Mouse (Mus musculus) left cerebral cortex, postnatal 14 days (tissue): ENCODE data around the gene Fnip2. TPM values are rescaled to one million over a fixed set of nuclear protein-coding genes. Genes with fewer than 3 reads are reported as not detected.

Experiments
- DNase-seq, 2 experiments: peaks; one replicate each; pipeline ENCODE4 v3.0.0; 2021 to 2022; ENCODE audit warnings: low spot score in 2 of 2, mixed read lengths in 1 of 2
- intact Hi-C: fragments of 180-260 bp; cut with DNase I; formaldehyde crosslinking; loops from one replicate; pipeline ENCODE4 v1.15.1; 2025
- total RNA-seq, 2 experiments: library from RNA; stranded (reverse); gene quantifications; 2 replicates each; pipeline ENCODE4 v1.2.3; 2021

Gene Fnip2
- total RNA-seq, 2 experiments from 2014 or later, result 16.5 to 20.9 TPM

DNA sequence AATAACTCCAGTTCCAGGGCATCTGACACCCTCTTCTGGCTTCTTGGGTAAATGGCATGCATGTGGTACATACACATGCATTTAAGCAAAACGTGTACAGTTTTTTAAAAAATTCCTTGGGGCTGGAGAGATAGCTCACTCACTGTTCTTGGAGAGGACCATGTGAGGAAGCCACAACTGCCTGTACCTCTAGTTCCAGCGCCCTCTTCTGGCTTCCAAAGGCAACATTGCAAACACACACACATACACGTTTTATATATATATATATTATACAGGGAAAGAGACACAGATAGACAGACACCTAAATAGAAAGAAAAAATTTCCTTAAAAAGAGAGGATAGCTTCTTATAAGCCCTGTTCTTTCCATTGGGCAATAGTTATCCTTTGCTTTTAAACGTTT is 123.7 kb downstream of the Fnip2 start:
- intact Hi-C loops, result no loop called here
- DNase-seq, result no peak

DNA sequence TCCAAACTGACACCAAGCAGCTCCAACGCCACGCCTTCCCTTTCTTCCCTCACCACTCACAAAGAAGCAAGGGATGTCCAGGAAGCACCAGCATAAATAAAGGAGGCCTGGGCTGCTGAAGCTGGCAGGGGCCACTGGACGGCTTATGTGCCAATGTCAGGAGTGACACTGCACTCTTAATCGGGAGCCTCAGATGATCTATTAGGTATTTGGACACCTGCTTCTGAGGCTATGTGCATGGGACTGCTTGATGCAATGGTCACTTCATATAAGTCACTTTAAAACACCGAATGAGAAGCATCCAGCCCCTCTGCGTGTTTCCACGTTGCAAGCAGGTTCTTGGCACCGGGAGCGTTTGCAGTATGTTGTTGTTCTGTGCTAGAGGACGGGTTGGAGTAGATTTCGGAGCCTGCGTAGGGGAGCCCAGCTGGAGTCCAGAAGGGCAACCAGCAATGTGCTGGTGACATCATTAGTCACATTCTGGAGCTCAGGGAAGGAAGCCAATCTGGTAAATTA is 126.6 kb downstream of the Fnip2 start:
- intact Hi-C loops, result no loop called here
- peak in 1 of 2 experiments; percentile 42 for DNase-seq

DNA sequence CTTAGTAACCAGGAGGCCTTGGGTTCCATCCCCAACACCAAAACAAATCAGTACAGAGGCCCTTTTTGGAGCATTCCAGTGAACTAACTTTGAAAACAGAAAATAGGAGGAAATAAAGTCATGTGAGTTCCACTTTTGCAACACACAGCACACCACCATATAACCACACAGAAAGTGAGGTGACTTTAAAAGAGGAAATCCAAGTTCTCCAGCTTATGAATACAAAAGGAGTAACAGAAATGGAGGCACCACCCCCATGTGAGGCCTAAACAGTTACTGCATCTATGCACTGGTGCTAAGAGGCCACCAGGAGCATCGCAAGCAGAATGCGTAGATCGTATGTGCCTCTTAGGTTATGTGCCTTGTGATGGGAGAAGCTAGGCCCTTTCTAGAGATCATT is 129.3 kb downstream of the Fnip2 start:
- intact Hi-C loops, result loop anchor here (5.0 kb wide), 3 partner anchors 126 to 216 kb away; partner anchors contain the start of gene Rapgef2
- DNase-seq, result no peak

DNA sequence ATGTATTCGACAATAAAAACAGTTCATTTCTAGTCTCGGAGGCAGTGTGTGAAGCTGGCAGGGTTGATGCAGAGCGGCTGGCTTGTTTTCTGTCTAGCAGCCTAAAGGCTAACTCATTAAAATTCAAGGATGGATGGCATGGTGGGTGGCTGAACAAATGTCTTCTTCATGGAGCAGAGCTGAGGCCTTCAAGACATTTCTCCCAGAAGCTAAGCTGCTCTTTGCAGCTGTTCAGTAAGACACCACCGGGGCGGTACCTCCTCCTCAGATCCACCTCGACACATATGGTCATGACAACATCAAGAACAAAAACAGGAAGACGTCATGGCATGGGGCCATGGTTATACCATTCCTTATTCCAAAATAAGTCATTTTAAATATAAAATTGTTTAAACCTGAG is 131.4 kb downstream of the Fnip2 start:
- intact Hi-C loops, result loop anchor here (5.0 kb wide), 3 partner anchors 124 to 214 kb away; partner anchors contain the start of gene Rapgef2
- DNase-seq, result peak; percentile 77 to 89

DNA sequence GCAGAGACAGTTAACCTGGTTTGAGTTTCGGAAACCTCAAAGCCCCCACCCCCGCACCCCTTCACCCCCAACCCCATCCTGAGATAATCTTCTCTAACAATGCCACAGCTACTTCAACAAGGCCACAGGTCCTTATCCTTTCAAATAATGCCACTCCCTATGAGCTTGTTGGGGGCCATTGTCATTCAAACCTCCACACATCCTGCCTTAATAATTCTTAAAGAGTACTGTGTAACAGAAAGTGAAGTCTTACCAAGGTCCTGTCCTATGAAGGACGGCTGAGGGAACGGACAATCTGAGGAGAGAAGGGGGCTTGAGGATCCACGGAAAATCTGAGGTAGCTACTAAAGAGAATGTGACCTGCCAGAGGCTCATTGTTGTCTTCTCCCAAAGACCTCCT is 132.6 kb downstream of the Fnip2 start:
- DNase-seq, result no peak
- intact Hi-C loops, result loop anchor here (5.0 kb wide), 3 partner anchors 123 to 213 kb away; partner anchors contain the start of gene Rapgef2

DNA sequence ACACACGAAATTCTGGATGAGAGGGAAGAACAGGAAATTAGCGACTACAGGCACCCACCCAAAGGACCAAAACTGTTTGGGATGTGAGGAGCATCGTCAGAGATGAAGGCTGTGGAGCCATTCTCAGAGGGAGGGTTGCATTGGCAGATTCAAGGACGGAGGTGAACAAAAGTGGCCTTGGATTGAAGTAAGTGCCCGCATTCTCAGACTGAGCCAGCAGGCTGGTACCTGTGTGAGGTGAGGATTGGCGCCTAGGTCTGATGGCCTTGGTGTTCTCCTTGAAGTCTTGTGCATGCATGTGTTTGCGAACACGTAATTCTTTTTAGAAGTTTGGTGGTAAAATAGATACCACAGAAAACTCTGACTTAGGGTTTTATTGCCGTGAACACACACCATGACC is 133.2 kb downstream of the Fnip2 start:
- DNase-seq, result no peak
- intact Hi-C loops, result no loop called here

DNA sequence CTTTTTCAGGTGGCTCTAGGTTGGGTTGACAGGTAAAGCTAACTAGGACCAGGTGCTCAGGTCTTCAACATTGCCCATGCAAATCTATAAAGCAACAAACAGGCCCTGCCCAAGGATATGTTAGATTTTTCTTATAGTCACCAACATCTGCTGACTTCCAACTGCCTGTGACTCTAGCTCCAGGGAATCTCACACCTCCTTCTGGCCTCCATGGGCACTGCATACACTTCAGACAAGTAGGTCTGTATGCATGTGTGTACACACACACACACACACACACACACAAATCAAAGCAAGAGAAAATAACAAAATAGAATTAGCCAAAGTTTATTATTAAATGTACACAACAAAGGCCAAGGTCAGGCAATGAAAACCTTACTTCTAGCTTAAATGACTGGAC is 134.0 kb downstream of the Fnip2 start:
- intact Hi-C loops, result no loop called here
- peak in 1 of 2 experiments; percentile 43 for DNase-seq

DNA sequence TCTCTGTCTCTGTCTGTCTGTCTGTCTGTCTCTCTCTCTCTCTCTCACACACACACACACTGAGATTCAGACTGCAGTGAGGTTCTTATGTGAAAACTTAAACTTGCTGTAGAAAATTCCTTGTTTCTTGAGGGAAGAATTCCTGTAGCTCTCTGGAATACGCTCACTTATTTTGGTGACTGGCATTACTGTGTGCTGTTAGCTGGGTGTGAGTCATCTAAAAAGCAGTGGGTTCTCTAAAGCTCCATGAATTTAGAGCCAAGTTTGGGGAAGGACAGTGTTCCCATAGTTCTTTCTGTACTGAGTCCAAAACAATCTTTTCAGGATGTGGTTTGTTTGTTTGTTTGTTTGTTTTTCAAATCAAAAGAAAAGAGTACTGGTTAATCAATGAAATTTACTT is 142.2 kb downstream of the Fnip2 start:
- intact Hi-C loops, result no loop called here
- peak in 1 of 2 experiments; percentile 43 for DNase-seq

DNA sequence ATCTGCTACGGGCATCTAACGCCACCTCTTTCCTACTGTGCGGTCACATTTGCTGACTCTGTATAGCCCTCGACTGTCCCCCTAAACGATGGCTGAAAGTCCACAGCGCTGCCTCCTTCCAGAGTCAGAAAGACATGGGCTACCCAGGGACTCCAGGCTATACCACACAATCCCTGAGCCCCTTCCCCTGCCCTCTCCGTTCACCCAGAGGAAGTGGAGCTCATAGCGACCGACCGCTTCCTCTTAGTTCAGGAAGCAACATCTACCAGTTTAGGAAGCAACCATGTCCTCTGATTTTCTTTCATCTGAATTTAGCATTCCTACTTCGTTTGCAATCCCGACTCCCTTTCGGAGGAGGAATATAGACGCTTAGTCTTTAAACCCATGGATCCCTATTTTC is 148.7 kb downstream of the Fnip2 start:
- intact Hi-C loops, result no loop called here
- DNase-seq, result no peak

DNA sequence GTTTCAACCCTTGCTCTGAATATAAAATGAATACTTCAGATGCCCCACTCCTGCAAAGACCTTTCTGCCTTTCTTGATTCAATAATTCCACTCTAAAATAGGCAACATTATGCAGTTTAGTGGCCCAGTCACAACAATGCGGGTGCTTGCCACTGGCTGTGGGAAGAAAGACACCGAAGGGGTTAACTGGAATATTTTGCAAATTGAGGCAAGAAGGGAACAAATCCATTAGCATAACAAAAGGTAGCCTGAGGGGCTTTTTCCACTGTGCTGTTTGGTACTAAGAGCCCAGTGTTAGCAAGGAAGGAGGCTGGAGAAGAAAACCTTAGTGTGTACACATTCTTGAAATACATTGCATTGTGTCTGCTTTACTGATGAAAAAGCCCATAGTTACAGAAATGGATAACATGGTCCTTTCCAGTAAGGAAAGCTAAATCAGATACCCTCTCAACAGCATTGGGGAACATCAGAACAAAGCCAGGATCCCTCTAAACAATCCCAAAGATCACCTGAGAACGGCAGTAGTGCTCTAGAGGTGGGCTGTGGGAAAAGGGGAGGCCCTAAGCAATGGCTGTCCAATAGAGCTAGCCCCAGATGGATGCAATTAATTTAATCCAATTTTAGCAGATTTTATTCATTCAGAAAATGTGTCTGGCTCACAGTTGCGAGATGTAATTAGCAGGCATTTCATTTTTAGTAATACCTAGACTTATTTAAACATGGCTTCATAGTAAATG is 150.5 kb downstream of the Fnip2 start:
- DNase-seq, result no peak
- intact Hi-C loops, result no loop called here

DNA sequence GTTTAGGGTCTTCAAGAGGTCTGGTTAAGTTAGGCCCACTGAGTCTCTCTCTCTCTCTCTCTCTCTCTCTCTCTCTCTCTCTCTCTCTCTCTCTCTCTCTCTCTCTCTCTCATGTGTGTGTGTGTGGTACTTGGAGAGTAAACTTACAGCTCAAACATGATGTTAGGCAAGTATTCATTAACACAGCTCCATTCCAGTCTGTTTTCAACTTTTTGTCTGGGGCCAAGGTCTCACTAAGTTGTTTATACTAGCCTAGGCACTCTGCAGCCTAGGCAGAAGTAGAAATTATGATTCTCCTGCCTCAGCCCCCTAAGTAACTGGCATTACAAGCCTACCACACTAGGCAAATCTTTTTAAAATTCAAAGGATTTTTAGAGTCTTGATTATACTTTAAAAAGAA is 151.7 kb downstream of the Fnip2 start:
- no peak for DNase-seq
- intact Hi-C loops, result no loop called here

DNA sequence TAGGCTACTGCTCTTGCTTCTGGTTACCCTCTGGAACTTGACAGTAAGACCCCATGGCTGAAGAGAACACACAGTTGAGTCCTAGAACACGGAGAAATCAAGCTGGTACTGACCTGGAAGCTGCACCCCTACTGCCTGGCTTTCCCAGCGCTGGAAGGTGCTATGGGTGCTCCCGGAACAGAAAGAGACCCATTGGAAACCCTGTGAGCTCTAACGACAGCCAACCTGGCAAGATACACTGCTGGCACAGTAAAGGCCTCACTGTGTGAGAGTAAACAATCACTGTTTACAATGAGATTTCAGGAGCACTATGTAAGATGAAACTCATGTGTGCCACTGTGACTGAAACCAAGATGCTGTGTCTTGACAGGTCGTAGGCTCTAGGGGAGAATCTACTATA is 152.5 kb downstream of the Fnip2 start:
- intact Hi-C loops, result no loop called here
- DNase-seq, result no peak

DNA sequence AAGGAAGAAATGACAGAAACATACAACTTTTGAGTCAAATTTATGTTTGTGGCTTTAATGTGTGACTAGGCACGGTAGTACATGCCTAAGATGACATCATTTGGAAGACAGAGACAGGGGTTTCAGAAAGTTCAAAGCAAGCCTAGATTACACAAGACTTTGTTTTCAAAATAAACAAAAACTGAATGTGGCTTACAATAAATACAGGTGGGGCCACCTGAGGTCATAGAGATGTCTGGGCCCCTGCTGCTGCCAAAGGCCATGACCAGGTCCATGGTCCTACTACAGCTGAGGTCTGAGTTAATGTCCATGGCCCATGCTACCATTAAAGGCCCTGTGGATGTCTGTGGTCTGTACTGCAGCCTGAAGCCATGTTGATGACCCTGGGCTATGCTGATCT is 154.1 kb downstream of the Fnip2 start:
- intact Hi-C loops, result no loop called here
- DNase-seq, result no peak

DNA sequence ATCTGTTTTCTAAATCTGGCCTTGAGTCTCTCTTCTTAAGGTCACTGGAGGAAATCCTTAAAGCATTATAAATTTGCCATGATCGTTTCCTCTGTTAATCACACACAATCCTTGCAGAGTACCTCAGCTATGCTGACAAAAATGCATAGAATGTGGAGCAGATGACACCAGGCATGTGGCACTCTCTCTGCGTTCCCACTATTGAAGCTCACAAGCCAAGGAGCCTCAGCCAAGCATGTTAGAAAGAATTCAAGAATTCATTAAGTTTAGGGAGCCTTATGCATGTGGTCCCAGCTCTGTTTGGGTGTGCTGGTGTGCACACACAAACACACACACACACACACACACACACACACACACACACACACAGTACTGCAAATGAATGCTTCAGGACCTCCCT is 155.9 kb downstream of the Fnip2 start:
- intact Hi-C loops, result no loop called here
- DNase-seq, result no peak

DNA sequence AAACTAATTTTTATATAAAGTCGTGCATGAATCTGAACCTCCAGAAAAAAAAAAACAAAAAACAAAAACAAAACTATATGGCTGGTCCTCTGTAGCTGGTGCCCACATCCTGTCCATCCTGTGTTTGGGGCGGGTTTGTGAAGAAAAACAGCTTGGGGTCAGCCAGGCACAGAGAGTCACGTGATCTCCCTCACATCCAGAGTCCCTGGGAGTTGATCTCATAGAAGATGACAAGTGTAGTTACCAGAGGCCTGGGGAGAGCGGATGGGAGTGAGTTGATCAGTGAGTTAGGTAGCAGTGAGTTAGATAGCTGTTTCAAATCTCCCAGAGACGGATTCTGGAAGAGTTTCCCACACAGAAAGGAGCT is 157.0 kb downstream of the Fnip2 start:
- intact Hi-C loops, result no loop called here
- DNase-seq, result no peak

DNA sequence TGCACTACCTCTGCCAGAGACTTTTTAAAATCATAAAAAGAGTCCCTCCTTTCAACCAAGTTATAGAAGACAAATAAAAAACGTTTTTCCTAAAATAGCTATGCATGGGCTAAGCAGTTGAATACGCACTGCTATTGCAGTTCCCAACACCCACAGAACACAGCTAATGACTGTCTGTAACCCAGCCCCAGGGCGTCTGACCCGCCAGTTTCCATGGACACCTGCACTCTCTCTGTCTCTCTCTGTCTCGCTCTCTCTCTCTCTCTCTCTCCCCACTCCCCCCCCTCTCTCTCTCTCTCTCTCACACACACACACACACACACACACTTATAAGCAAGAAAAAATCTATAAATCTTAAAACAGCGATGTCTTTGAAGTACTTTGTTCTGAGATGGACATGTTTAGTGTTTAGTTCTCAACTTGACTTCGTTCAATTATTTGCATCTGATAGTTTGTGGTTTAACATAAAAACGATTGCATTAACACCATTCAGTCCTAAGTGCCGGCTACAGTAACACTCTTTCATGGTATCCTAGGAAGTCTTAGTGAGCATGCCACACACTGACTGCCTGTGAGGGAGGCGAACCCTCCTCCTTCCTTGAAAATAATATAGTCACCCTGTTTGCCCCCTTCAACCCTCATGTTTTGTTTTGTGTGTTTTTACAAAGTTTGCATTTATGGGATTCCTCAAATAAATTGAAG is 157.5 kb downstream of the Fnip2 start:
- intact Hi-C loops, result no loop called here
- DNase-seq, result no peak

DNA sequence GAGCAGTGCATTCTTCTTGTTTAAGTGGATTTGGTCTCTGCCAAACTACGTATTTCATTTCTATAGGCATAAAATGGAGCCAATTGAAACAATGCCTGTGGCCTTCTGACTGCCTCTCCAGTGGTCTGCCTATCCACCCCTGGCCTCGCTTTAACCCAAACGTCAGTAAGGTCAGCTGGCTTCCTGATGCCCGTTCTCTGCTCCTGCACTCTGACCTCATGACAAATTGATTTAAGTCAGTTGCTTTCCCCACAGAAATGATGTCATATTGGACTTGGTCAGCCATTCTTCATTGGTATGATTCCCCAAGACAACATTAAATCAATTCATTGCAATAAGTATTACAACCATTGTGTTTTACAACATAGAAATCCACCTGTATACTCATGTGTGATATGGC is 159.1 kb downstream of the Fnip2 start:
- intact Hi-C loops, result no loop called here
- DNase-seq, result no peak
